Comparison of ENCODE assay signal across 10 mouse cellular contexts in the genomic region with DNA sequence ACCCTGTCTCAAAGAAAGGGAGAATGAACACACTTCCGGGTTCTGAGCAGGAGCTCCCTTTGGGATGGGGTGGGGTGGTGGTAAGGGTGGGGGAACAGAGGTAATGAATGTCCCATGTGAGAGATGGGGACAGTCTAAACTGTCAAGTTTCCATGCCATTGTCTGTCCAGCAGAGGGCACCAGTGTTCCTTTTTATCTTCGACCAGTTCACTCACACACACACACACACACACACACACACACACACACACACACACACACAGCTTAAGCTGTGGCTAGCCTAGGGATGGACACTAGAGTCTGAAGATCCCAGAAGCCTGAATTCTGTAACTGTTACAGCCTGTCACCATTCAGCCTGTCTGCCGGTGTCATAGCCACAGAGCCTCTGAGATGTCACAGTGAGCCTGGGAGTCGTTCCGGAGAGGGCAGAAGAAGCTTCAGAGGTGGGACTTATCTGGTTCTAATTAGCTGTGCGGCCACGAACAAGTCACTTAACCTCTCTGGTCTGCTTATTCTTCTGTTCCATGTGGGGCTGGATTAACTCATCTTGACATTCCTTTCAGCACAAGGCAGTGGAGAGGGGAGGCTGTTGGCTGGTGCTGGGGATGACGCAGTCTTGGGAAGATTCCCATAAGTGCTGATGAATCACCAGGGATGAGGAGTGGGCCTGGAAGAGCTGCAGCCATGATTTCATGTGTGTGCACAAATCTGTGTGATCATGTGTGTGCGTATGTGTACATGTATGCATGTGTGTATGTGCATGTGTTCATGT.
DNase-seq lines count a peak whose midpoint lies in the region; ATAC-seq and TF ChIP-seq lines count a peak whose summit lies in the region.
"Had no signal": no experiment of that assay in that cellular context is flagged by ENCODE, and none has a peak within 500 bp of the region (broad histone marks: within the 10 kb centered on the region; RNA-seq: fewer than 3 reads in every experiment).

No protein-coding gene starts in this region.

- peak; percentile 78 for TF ChIP-seq CTCF in liver, postnatal 0 days (IDR thresholded peaks at IDR 0.05; ENCODE audit: low read depth)

- TF ChIP-seq EP300 in liver, postnatal 0 days (IDR thresholded peaks at IDR 0.05; ENCODE audit: low read depth): no peak

- no peak overlapping the region for H3K27ac ChIP-seq in heart, embryonic 16.5 days (ENCODE audit: low read length)
- H3K27ac ChIP-seq in heart, embryonic 11.5 days (ENCODE audit: low read depth, low read length): no peak overlapping the region
- H3K27ac ChIP-seq in intestine, embryonic 15.5 days: peak overlapping the region; percentile 58
- H3K27ac ChIP-seq in liver, postnatal 0 days (ENCODE audit: low read depth): no peak overlapping the region
- H3K27ac ChIP-seq: embryonic facial prominence, embryonic 13.5 days; midbrain, embryonic 12.5 days had no signal

- ATAC-seq in heart, embryonic 16.5 days (replicated peaks; ENCODE audit: extremely low read depth, insufficient read depth, low FRiP score): peak; percentile 40; the same call in 1 of the 2 replicates
- ATAC-seq in heart, embryonic 11.5 days (replicated peaks; ENCODE audit: insufficient number of reproducible peaks, low FRiP score, low TSS enrichment): no peak
- ATAC-seq in common myeloid progenitor, adult 5-6 weeks (replicated peaks; ENCODE audit: low read depth, poor library complexity, severe bottlenecking): peak; percentile 57
- ATAC-seq in intestine, embryonic 15.5 days: peak; percentile 77
- peak; percentile 17; the same call in 1 of the 2 replicates for ATAC-seq in liver, postnatal 0 days

- H3K4me3 ChIP-seq in heart, embryonic 16.5 days (ENCODE audit: low read length): no peak overlapping the region
- H3K4me3 ChIP-seq in heart, embryonic 11.5 days (ENCODE audit: low read depth, low read length): no peak overlapping the region
- no peak overlapping the region for H3K4me3 ChIP-seq in intestine, embryonic 15.5 days (replicated peaks)
- no peak overlapping the region for H3K4me3 ChIP-seq in liver, postnatal 0 days (ENCODE audit: low read depth, low read length)
- H3K4me3 ChIP-seq: embryonic facial prominence, embryonic 13.5 days; midbrain, embryonic 12.5 days had no signal

- H3K9ac ChIP-seq in heart, embryonic 16.5 days (ENCODE audit: low read length): no peak overlapping the region
- no peak overlapping the region for H3K9ac ChIP-seq in heart, embryonic 11.5 days (ENCODE audit: low read depth, low read length)
- no peak overlapping the region for H3K9ac ChIP-seq in intestine, embryonic 15.5 days
- H3K9ac ChIP-seq in liver, postnatal 0 days (replicated peaks): no peak overlapping the region
- H3K9ac ChIP-seq: embryonic facial prominence, embryonic 13.5 days; midbrain, embryonic 12.5 days had no signal

- no peaks in the 10 kb centered on the region for H3K4me1 ChIP-seq in heart, embryonic 16.5 days (ENCODE audit: control insufficient read depth, insufficient read depth, low read length)
- H3K4me1 ChIP-seq in heart, embryonic 11.5 days (ENCODE audit: control insufficient read depth, insufficient read depth, low read length): 0 out of 2 replicates have a peak, but pooled peaks cover 3% of the 10 kb centered on the region
- no peaks in the 10 kb centered on the region; the same call in 1 of the 2 replicates for H3K4me1 ChIP-seq in intestine, embryonic 15.5 days (replicated peaks)
- H3K4me1 ChIP-seq in liver, postnatal 0 days (ENCODE audit: insufficient read depth): peaks cover 4% of the 10 kb centered on the region; the same call in 1 of the 2 replicates
- H3K4me1 ChIP-seq: embryonic facial prominence, embryonic 13.5 days; midbrain, embryonic 12.5 days had no signal

- DNase-seq in MN1 (ENCODE audit: low spot score): peak; percentile 38
- peak; percentile 70 for DNase-seq in liver, postnatal 0 days
- peak; percentile 50 for DNase-seq in retina, adult 2 months (ENCODE audit: low read depth, low spot score)
- peak; percentile 71 for DNase-seq in yolk sac, embryonic 10.5 days (ENCODE audit: low spot score)

- H3K4me2 ChIP-seq in heart, embryonic 16.5 days (ENCODE audit: low read depth, low read length): no peak overlapping the region
- no peak overlapping the region for H3K4me2 ChIP-seq in heart, embryonic 11.5 days
- no peak overlapping the region; the same call in 1 of the 2 replicates for H3K4me2 ChIP-seq in intestine, embryonic 15.5 days (replicated peaks)
- H3K4me2 ChIP-seq in liver, postnatal 0 days (ENCODE audit: low read depth, low read length): no peak overlapping the region
- H3K4me2 ChIP-seq: embryonic facial prominence, embryonic 13.5 days; midbrain, embryonic 12.5 days had no signal

- H3K9me3 ChIP-seq in heart, embryonic 16.5 days (replicated peaks; ENCODE audit: control insufficient read depth, low read length): 0 out of 2 replicates have a peak, but pooled peaks cover 6% of the 10 kb centered on the region
- no peaks in the 10 kb centered on the region; the same call in 1 of the 2 replicates for H3K9me3 ChIP-seq in heart, embryonic 11.5 days (replicated peaks; ENCODE audit: control insufficient read depth, low read length)
- no peaks in the 10 kb centered on the region for H3K9me3 ChIP-seq in intestine, embryonic 15.5 days
- H3K9me3 ChIP-seq in liver, postnatal 0 days (ENCODE audit: low read length): 0 out of 2 replicates have a peak, but pooled peaks cover 3% of the 10 kb centered on the region
- H3K9me3 ChIP-seq: midbrain, embryonic 12.5 days had no signal

- 18% methylated on average over 9 of the region's 9 CpGs for WGBS in heart, embryonic 16.5 days
- 19% methylated on average over 9 of the region's 9 CpGs for WGBS in heart, embryonic 11.5 days (ENCODE audit: insufficient replicate concordance)
- 23% methylated on average over 9 of the region's 9 CpGs for WGBS in intestine, embryonic 15.5 days
- 30% methylated on average over 9 of the region's 9 CpGs for WGBS in liver, postnatal 0 days (ENCODE audit: insufficient replicate concordance)

- H3K36me3 ChIP-seq in heart, embryonic 16.5 days (ENCODE audit: control insufficient read depth, insufficient read depth): no peaks in the 10 kb centered on the region
- no peaks in the 10 kb centered on the region for H3K36me3 ChIP-seq in heart, embryonic 11.5 days (ENCODE audit: control insufficient read depth, insufficient read depth, low read length)
- H3K36me3 ChIP-seq in intestine, embryonic 15.5 days: no peaks in the 10 kb centered on the region
- H3K36me3 ChIP-seq in liver, postnatal 0 days (replicated peaks; ENCODE audit: insufficient read depth, low read length): no peaks in the 10 kb centered on the region
- H3K36me3 ChIP-seq: embryonic facial prominence, embryonic 13.5 days; midbrain, embryonic 12.5 days had no signal

- peaks cover 10% of the 10 kb centered on the region for H3K27me3 ChIP-seq in heart, embryonic 16.5 days (ENCODE audit: control insufficient read depth, insufficient read depth, low read length)
- H3K27me3 ChIP-seq in heart, embryonic 11.5 days (ENCODE audit: control insufficient read depth, insufficient read depth, low read length): peaks cover 26% of the 10 kb centered on the region
- no peaks in the 10 kb centered on the region for H3K27me3 ChIP-seq in intestine, embryonic 15.5 days (replicated peaks)
- no peaks in the 10 kb centered on the region for H3K27me3 ChIP-seq in liver, postnatal 0 days (ENCODE audit: insufficient read depth, low read length)
